Mouse (Mus musculus) layer of hippocampus, postnatal 10 days (tissue): ENCODE data around the gene Gpr55. TPM values are rescaled to one million over a fixed set of nuclear protein-coding genes. Genes with fewer than 3 reads are reported as not detected.

Experiments used
- total RNA-seq, 2 experiments: library from RNA; stranded (reverse); gene quantifications; 2 replicates each; pipeline ENCODE4 v1.2.3; 2021

Gene Gpr55
- total RNA-seq, 2 experiments from 2014 or later = 0.09 to 0.16 TPM

Other genes with a start within 250 kb of the Gpr55 start
- gene A630001G21Rik, start 182.4 kb downstream of the Gpr55 start, total RNA-seq = under 1 TPM; 0.36 to 0.43 TPM
- gene Cab39, start 167.6 kb downstream of the Gpr55 start, total RNA-seq = 100 to 1,000 TPM; 120 to 158 TPM
- gene Itm2c, start 66.7 kb downstream of the Gpr55 start, total RNA-seq = 100 to 1,000 TPM; 262 to 270 TPM
- 1 to 10 TPM; 4.6 to 4.9 TPM for gene 4933407L21Rik, start 32.5 kb downstream of the Gpr55 start, total RNA-seq
- 1 to 10 TPM; 1.2 to 1.8 TPM for gene Spata3, start 55.8 kb upstream of the Gpr55 start, total RNA-seq
- gene 2810459M11Rik, start 84.9 kb upstream of the Gpr55 start, total RNA-seq = 10 to 100 TPM; 13.7 to 17.2 TPM
- 100 to 1,000 TPM; 123 to 129 TPM for gene Psmd1, start 103.4 kb upstream of the Gpr55 start, total RNA-seq
- under 1 TPM in 1 of 2 experiments, not detected in 1; 0.16 TPM for gene Htr2b, start 151.0 kb upstream of the Gpr55 start, total RNA-seq
- gene Gm21972, start 172.6 kb upstream of the Gpr55 start, total RNA-seq = 1 to 10 TPM in 1 of 2 experiments, under 1 TPM in 1; 0.91 to 6.3 TPM
- 10 to 100 TPM; 38.8 to 40.3 TPM for gene Armc9, start 193.8 kb upstream of the Gpr55 start, total RNA-seq